Mouse (Mus musculus): Measurements from ENCODE around the gene 4921504E06Rik. TPM values are rescaled to one million over a fixed set of nuclear protein-coding genes. Genes with fewer than 3 reads are reported as not detected.

4921504E06Rik gene
- polyA plus RNA-seq (2015; fragmentation: Nextera tagmentation; extraction: Ambion mirVana): 0.48 TPM in 1 of 2 replicates, not detected in the other

DNA sequence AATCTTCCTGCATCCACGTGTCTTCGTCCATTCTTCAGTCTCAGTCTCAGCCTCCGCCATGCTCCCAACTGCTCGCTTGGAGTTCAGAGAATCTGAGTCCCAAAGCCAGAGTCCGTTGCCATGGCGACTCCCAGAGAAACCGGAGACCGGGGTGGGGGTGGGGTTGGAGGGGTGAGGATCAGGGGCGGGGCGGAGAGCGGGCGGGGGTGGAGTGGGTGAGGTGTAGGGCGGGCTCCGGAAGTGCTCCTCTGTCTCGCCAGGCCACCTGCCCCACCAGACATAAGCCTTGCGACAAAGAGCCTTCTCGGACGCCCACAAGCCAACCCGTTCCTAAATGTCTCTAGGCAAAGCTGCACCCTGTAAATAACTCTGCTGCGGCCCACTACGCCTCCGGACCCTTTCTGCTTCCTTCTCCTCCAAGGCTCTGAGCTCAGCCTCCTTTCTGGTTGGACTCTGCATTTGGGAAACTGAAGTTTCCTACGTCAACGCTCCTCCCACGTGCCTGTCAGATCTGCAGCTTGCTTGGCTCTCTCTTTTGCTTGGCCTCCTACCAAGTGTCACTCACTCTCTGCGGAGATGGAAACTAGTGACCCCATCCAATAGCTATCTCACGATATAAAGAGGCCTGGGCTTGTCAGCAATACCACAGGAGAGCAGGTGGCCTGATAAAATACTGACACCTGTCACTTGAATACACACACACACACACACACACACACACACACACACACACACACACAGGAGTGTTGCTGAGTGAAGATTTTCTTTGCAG, at the start of gene 4921504E06Rik:
TSS of gene 4921504E06Rik (minus strand) at position 94 of the 772 bp plus-strand sequence.
- Histone ChIP-seq H3K27me3 (peaks cover 29% of the 10 kb centered on the region), H3K4me2 (peak within 1 kb of the TSS; percentile 67), H3K36me3 (no peaks in the 10 kb centered on the region), H3K9ac (peak within 1 kb of the TSS; percentile 53), H3K4me3 (peak within 1 kb of the TSS; percentile 42), H3K27ac (peak within 1 kb of the TSS; percentile 76), H3K9me3 (no peaks in the 10 kb centered on the region), H3K4me1 (replicated peaks) (peaks cover 12% of the 10 kb centered on the region)
- WGBS: under 1% methylated on average over 23 of the region's 27 CpGs
- peak; percentile 93 for ATAC-seq (ENCODE audit: low FRiP score)

DNA sequence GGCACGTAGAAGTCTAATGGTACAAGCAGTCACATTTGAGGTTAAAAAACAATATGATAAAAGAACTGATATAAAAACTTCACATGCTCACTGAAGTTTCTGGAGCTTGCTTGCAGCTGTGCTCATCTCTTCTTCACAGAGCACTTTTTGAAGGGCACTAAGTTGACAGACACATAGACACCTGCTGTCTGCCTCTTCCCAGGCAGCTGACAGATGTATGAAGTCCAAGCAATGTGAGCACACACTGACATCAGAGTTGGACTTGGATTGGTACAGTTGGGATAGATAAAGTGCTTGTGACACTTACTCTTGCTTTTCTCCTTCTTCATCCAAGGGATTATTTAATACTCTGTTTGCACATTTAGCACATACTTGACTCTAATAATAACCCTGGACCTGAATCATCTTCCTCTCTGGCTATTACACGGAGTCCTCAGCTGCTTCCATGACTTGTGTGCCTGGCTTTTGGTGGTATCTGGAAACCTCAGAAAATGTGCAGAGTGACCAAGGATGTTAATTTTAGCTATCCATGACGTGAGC, 47.7 kb upstream of the 4921504E06Rik start:
- 86% methylated on average over 3 of the region's 3 CpGs for WGBS
- no peak overlapping the region for H3K9ac ChIP-seq

DNA sequence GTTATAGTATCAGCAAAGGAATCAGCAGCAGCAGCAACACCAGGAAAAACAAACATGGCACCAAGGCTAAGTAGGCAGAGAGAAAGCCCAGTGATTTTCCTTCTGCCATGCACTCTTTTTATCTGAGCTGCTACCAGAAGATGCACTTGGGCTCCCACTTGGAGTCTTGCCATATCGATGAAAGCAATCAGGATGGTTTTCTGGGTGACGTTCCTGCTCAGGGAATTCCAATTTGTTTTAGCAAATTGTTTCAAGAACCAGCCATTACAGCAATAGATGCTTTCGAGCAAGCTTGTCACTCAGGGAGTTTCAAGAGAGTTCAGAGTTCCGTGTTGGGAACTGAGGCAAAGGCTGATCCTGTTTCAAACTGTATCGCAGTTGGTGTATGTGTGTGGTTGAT, 47.1 kb upstream of the 4921504E06Rik start:
- no peaks in the 10 kb centered on the region for H3K4me1 ChIP-seq (replicated peaks)
- H3K36me3 ChIP-seq: no peaks in the 10 kb centered on the region
- 80% methylated on average over 5 of the region's 5 CpGs for WGBS

More for the DNA sequence above, 47.7 kb upstream of the 4921504E06Rik start:
- no peaks in the 10 kb centered on the region for H3K9me3 ChIP-seq
- H3K27ac ChIP-seq: no peak overlapping the region
- H3K4me2 ChIP-seq: no peak overlapping the region
- no peaks in the 10 kb centered on the region for H3K4me1 ChIP-seq (replicated peaks)
- H3K4me3 ChIP-seq: no peak overlapping the region
- no peak for ATAC-seq (ENCODE audit: low FRiP score)
- no peaks in the 10 kb centered on the region for H3K27me3 ChIP-seq
- H3K36me3 ChIP-seq: no peaks in the 10 kb centered on the region

DNA sequence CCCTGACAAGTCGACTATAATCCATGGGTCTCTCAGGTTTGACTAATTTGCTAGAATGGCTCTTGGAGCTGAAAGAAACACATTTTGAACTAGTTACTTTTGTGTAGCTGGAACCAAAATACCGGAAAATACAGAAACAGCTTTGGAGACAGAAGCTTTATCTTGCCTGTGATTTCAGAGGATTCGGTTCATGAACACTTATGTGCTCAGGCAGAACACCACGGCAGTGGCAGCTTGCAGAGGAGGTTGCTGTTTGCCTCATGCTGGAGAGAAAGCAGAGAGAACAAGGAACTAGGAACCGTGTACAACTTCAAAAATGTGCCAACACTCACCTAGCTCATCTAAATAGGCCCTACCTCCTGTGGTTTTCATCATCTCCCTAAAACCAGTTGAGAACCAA, 46.1 kb upstream of the 4921504E06Rik start:
- Histone ChIP-seq H3K36me3 (no peaks in the 10 kb centered on the region), H3K9me3 (no peaks in the 10 kb centered on the region), H3K27me3 (no peaks in the 10 kb centered on the region), H3K27ac (no peak overlapping the region), H3K9ac (no peak overlapping the region), H3K4me2 (no peak overlapping the region), H3K4me1 (replicated peaks) (no peaks in the 10 kb centered on the region), H3K4me3 (no peak overlapping the region)
- 85% methylated on average over 5 of the region's 5 CpGs for WGBS
- ATAC-seq (ENCODE audit: low FRiP score): no peak

More for the DNA sequence above, 47.1 kb upstream of the 4921504E06Rik start:
- no peak for ATAC-seq (ENCODE audit: low FRiP score)
- H3K27ac ChIP-seq: no peak overlapping the region
- no peaks in the 10 kb centered on the region for H3K27me3 ChIP-seq
- H3K9ac ChIP-seq: no peak overlapping the region
- H3K4me3 ChIP-seq: no peak overlapping the region
- H3K9me3 ChIP-seq: no peaks in the 10 kb centered on the region
- H3K4me2 ChIP-seq: no peak overlapping the region

DNA sequence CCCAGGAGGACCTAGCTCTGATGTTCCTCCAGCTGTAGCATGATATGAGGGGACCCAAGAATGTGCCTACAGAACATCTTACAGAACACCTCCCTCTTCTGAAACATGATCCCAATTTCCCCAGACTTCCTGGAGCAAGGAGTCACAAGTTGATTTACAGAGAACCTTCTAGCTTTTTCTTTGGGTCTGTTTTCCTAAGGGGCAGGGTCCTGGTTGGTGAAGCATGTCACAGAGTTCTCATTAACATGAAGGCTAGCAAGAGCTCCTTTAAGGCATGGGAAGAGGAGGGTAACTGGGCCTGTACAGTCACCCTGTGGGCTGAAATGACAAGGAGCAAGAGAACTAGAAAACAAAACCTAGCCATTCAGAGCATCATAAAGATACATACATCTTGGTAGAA, 43.3 kb upstream of the 4921504E06Rik start:
- Histone ChIP-seq H3K36me3 (no peaks in the 10 kb centered on the region), H3K27ac (no peak overlapping the region), H3K27me3 (no peaks in the 10 kb centered on the region), H3K4me3 (no peak overlapping the region), H3K9me3 (no peaks in the 10 kb centered on the region), H3K4me1 (replicated peaks) (no peaks in the 10 kb centered on the region), H3K9ac (no peak overlapping the region), H3K4me2 (no peak overlapping the region)
- no peak for ATAC-seq (ENCODE audit: low FRiP score)

DNA sequence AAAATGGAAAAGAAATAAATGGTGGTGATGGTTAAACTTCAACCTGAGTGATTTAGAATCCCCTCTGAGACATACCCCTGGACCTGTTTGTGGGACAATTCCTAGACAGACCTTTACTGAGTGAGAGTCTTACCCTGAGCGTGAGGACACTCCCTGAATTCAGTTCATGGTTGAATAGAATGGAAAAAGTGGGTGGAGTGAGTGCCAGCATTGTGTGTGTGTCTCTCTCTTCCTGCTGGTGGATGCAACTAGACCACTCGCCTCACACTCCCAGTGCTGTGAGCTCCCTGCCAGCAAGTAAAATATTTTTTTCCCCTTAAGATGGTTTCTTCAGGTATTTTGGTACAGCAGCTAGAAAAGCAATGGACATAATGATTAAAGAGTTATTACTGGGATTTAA, 42.7 kb upstream of the 4921504E06Rik start:
- no peak overlapping the region for H3K27ac ChIP-seq
- 53% methylated on average over 2 of the region's 2 CpGs for WGBS
- no peak overlapping the region for H3K4me3 ChIP-seq
- H3K4me1 ChIP-seq (replicated peaks): no peaks in the 10 kb centered on the region
- no peak for ATAC-seq (ENCODE audit: low FRiP score)
- no peaks in the 10 kb centered on the region for H3K9me3 ChIP-seq
- no peak overlapping the region for H3K4me2 ChIP-seq
- H3K27me3 ChIP-seq: no peaks in the 10 kb centered on the region
- H3K9ac ChIP-seq: no peak overlapping the region
- H3K36me3 ChIP-seq: no peaks in the 10 kb centered on the region

DNA sequence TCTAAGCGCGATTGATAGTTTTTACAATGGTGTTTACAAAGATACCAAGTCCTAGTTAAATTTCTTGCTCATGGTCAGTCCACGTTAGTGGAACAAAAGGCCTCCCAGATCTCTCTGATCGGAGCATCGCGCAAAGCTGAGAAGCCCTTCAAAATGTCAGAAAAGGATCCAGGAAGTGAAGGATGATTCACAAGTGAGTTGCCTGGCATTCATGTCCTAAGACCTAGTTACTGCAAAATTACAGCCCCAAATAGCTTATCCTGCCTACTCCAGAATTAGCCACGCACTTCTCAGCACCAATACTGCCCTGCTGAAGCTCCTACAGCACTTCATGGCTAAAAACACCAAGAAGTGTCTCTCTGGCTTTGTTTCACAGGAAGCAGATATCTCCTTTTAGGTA, 41.1 kb upstream of the 4921504E06Rik start:
- H3K4me2 ChIP-seq: no peak overlapping the region
- 85% methylated on average over 7 of the region's 7 CpGs for WGBS
- H3K4me3 ChIP-seq: no peak overlapping the region
- H3K9me3 ChIP-seq: no peaks in the 10 kb centered on the region
- H3K27me3 ChIP-seq: no peaks in the 10 kb centered on the region
- no peaks in the 10 kb centered on the region for H3K4me1 ChIP-seq (replicated peaks)
- no peak overlapping the region for H3K27ac ChIP-seq
- no peak overlapping the region for H3K9ac ChIP-seq
- ATAC-seq (ENCODE audit: low FRiP score): no peak
- no peaks in the 10 kb centered on the region for H3K36me3 ChIP-seq

DNA sequence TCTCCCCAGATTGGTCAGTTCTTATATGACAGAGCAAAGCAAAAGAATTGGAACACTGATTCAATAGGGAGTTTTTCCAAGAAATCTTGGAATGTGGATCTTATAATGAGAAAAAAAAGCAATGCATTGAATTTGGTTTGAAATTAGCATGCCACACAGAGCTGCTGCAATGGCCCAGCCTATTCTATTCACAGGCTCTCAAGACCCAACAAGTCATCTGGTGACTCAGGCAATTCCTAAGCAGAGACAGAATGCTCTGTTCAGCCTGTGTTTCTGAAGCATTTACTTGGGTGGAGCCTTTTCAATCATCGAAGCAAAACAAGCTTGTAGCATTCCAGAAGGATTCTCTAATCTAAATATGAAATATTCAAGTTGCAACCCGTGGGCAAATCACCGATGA, 26.1 kb upstream of the 4921504E06Rik start:
- Histone ChIP-seq H3K4me1 (replicated peaks) (no peaks in the 10 kb centered on the region), H3K36me3 (no peaks in the 10 kb centered on the region), H3K27ac (no peak overlapping the region), H3K4me3 (no peak overlapping the region), H3K4me2 (no peak overlapping the region), H3K9ac (no peak overlapping the region), H3K9me3 (no peaks in the 10 kb centered on the region), H3K27me3 (no peaks in the 10 kb centered on the region)
- ATAC-seq (ENCODE audit: low FRiP score): peak; percentile 59; the same call in 1 of the 2 replicates
- 73% methylated on average over 3 of the region's 3 CpGs for WGBS

DNA sequence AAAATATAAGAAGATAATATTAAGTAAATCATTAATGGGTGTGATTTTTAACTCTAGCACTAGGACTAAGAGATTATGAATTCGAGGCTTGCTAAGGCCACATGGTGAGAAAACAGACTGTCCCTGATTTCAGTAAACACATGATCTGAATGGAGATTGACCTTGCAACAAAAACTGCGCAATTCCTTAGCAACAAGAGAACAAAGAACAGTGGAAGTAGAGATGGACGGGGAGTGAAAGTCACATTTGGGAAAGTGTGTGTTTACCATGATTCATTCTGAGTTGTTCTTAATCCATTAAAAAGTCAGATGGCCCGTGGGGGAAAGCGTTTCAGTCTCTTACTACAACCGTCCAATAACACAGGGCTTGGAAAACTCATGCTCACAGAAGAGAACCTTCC, 25.5 kb upstream of the 4921504E06Rik start:
- 39% methylated on average over 6 of the region's 6 CpGs for WGBS

DNA sequence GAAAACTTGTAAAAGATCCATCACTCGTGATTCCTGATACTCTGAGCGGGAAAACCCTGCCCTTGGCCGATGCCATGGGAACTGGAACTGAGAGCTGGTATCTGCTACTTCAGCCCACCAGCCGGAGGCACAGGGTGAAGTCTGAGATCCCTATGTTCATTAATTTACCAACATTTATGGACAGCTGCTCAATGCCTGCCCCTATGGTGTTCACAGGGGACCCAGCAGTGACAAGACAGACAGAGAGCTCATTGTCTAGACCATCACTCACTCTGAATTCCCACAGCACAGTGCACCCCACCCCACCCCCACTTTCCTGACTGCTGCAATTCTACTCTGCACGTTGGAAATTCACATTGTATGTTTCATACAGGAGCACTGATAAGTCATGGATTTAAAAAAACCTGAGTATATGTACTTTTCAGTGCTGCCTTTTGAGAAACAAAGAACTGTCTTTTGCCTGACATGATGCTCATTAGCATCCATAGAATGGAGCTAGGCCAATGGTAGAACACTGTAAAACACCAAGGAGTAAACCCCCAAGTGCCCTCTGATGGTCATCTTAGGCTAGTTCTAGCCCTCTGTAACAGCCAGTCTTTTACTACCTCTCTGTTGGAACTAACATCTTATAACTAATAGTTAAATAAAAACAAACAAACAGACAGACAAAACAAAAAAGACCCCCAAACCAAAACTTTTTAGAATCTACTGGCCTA, 8.6 kb upstream of the 4921504E06Rik start:
- H3K9ac ChIP-seq: no peak overlapping the region
- H3K27me3 ChIP-seq: peaks cover 22% of the 10 kb centered on the region
- WGBS: 28% methylated on average over 5 of the region's 5 CpGs
- H3K4me1 ChIP-seq (replicated peaks): 0 out of 2 replicates have a peak, but pooled peaks cover 3% of the 10 kb centered on the region
- H3K4me3 ChIP-seq: no peak overlapping the region
- no peaks in the 10 kb centered on the region for H3K9me3 ChIP-seq
- no peak overlapping the region for H3K27ac ChIP-seq
- H3K36me3 ChIP-seq: no peaks in the 10 kb centered on the region
- ATAC-seq (ENCODE audit: low FRiP score): peak; percentile 91
- no peak overlapping the region for H3K4me2 ChIP-seq

More for the DNA sequence above, 25.5 kb upstream of the 4921504E06Rik start:
- Histone ChIP-seq H3K36me3 (no peaks in the 10 kb centered on the region), H3K4me3 (no peak overlapping the region), H3K4me1 (replicated peaks) (no peaks in the 10 kb centered on the region), H3K9me3 (no peaks in the 10 kb centered on the region), H3K27ac (no peak overlapping the region), H3K4me2 (no peak overlapping the region), H3K27me3 (no peaks in the 10 kb centered on the region), H3K9ac (no peak overlapping the region)
- ATAC-seq (ENCODE audit: low FRiP score): no peak

DNA sequence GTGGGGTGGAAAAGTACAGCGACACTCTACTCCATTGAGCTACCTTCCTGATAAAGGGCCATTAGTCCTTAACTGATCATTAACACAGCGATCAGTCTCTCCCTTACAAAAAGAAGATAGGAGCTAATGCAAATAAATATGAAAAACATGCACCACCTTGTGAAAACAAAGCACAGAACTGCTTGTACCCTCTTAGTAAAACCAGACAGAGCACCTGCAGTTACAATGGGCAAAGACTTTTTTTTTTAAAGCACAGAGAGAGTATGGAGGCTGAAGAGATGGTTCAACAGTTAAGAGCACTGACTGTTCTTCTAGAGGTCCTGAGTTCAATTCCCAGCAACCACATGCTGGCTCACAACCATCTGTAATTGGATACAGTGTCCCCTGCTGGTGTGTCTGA, 6.9 kb upstream of the 4921504E06Rik start:
- H3K27ac ChIP-seq: no peak overlapping the region
- no peaks in the 10 kb centered on the region for H3K36me3 ChIP-seq
- no peaks in the 10 kb centered on the region for H3K9me3 ChIP-seq
- no peak for ATAC-seq (ENCODE audit: low FRiP score)
- H3K4me1 ChIP-seq (replicated peaks): 0 out of 2 replicates have a peak, but pooled peaks cover 3% of the 10 kb centered on the region
- H3K4me3 ChIP-seq: no peak overlapping the region
- 71% methylated on average over 2 of the region's 2 CpGs for WGBS
- peaks cover 24% of the 10 kb centered on the region for H3K27me3 ChIP-seq
- no peak overlapping the region for H3K4me2 ChIP-seq
- no peak overlapping the region for H3K9ac ChIP-seq

DNA sequence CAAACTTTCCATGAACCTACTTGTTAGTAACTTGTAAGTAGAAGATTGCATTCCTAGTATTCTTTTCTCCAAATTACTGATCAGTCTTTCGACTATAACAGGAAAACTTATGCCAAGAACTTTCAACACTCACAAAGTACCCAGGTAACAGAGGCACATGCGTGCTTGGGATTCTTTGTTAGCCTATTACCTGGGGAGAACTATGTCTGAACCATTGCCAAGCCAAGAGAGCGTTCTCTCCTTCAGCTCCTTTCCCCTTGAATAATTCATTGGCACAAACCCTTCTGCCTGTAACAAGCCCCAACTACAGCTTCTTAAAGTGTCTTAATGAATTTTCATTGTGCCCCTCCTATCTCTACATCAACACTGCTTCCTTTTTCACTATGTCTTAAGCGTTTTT, 6.4 kb upstream of the 4921504E06Rik start:
- Histone ChIP-seq H3K27ac (no peak overlapping the region), H3K27me3 (peaks cover 24% of the 10 kb centered on the region), H3K4me3 (no peak overlapping the region), H3K4me2 (no peak overlapping the region), H3K9ac (no peak overlapping the region), H3K4me1 (replicated peaks) (0 out of 2 replicates have a peak, but pooled peaks cover 3% of the 10 kb centered on the region), H3K9me3 (no peaks in the 10 kb centered on the region), H3K36me3 (no peaks in the 10 kb centered on the region)
- WGBS: 64% methylated on average over 4 of the region's 4 CpGs
- ATAC-seq (ENCODE audit: low FRiP score): no peak
